Mouse (Mus musculus): ENCODE results near the gene Elfn2.

DNA sequence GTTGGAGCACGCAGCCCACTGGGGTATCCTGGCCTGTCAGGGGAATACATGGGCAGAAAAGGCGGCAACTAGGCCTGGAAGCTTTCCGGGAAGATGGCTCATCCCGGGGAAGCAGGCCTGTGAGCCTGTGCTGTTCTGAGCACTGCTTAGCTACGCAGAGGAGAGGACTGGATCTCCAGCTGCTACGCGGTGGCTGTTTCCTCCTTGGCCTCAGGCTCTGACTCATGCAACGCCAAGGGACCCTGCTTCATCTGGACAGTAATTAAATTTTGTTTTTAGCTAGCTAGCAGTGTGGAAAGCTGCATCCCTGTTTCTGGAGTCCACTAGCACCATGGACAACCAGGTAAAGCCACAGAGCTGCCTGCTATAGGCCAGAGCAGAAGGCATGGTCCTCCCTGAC, 36.8 kb downstream of the Elfn2 start:
- no peak for TF ChIP-seq CTCF (IDR thresholded peaks at IDR 0.05; ENCODE audit: extremely low read depth, insufficient read length, insufficient replicate concordance, low read depth, low read length)
- TF ChIP-seq POLR2A (IDR thresholded peaks at IDR 0.05; ENCODE audit: low read depth, low read length) = no peak
